Mouse (Mus musculus) neural tube, embryonic 15.5 days (tissue): ENCODE measurements around the gene Pcolce. TPM values are rescaled to one million over a fixed set of nuclear protein-coding genes. Genes with fewer than 3 reads are reported as not detected.

Experiments used
- ATAC-seq: fragments of 200-750 bp; cut with Nextera tagmentation; 2 replicates; pipeline ENCODE4 v1.8.0; 2017; ENCODE audit warnings: mild to moderate bottlenecking, moderate TSS enrichment, moderate library complexity; ENCODE audit not compliant: low FRiP score
- H3K27ac ChIP-seq: fragments of 300-500 bp; sonication (generic); replicated peaks from 2 replicates; pipeline ENCODE4 v1.5.1; 2015; ENCODE audit warnings: mild to moderate bottlenecking, inconsistent platforms
- H3K27me3 ChIP-seq: fragments of 300-500 bp; sonication (generic); replicated peaks from 2 replicates; pipeline ENCODE4 v1.6.1; 2015; ENCODE audit warnings: inconsistent platforms
- H3K36me3 ChIP-seq: fragments of 300-500 bp; sonication (generic); 2 replicates; pipeline ENCODE4 v1.6.1; 2015; ENCODE audit warnings: inconsistent platforms
- H3K4me1 ChIP-seq: fragments of 300-500 bp; sonication (generic); 2 replicates; pipeline ENCODE4 v1.6.1; 2015; ENCODE audit warnings: inconsistent platforms
- H3K4me2 ChIP-seq: fragments of 300-500 bp; sonication (generic); 2 replicates; pipeline ENCODE4 v1.6.1; 2015; ENCODE audit warnings: inconsistent platforms, mild to moderate bottlenecking, moderate library complexity
- H3K4me3 ChIP-seq: fragments of 300-500 bp; sonication (generic); replicated peaks from 2 replicates; pipeline ENCODE4 v1.5.1; 2015; ENCODE audit warnings: mild to moderate bottlenecking, inconsistent platforms
- H3K9ac ChIP-seq: fragments of 300-500 bp; sonication (generic); replicated peaks from 2 replicates; pipeline ENCODE4 v1.6.1; 2015; ENCODE audit warnings: mild to moderate bottlenecking, inconsistent platforms
- H3K9me3 ChIP-seq: fragments of 300-500 bp; sonication (generic); replicated peaks from 2 replicates; pipeline ENCODE4 v1.6.1; 2016; ENCODE audit warnings: inconsistent platforms
- WGBS: fragments of 180-500 bp; shearing (Covaris S2); methylation state at CpG from one replicate; pipeline ENCODE4 v1.1.7; 2015; ENCODE audit warnings: mixed read lengths; 5-methylcytosine and 5-hydroxymethylcytosine counted together
- polyA plus RNA-seq: library from polyadenylated mRNA; unstranded; fragments of >200 nt; fragmentation: Nextera tagmentation; extraction: Ambion mirVana; gene quantifications from 2 replicates; pipeline ENCODE4 v1.2.1, GENCODE M21; 2015

Gene Pcolce
- polyA plus RNA-seq: 48.4 and 54.1 TPM in 2 replicates

- Histone ChIP-seq H3K9me3 (no peaks in the 10 kb centered on the region), H3K27ac (no peak within 1 kb of the TSS), H3K9ac (no peak within 1 kb of the TSS), H3K4me3 (no peak within 1 kb of the TSS), H3K36me3 (no peaks in the 10 kb centered on the region), H3K27me3 (peaks cover 5% of the 10 kb centered on the region; the same call in 1 of the 2 replicates), H3K4me1 (peaks cover 12% of the 10 kb centered on the region), H3K4me2 (no peak within 1 kb of the TSS)
- ATAC-seq: no peak
- 63% methylated on average over 11 of the region's 11 CpGs for WGBS
Observed at GRCm38 (mm10) chr5:137613550-137613949, at the start of gene Pcolce. TSS of gene Pcolce (minus strand) at chr5:137613784.

DNA sequence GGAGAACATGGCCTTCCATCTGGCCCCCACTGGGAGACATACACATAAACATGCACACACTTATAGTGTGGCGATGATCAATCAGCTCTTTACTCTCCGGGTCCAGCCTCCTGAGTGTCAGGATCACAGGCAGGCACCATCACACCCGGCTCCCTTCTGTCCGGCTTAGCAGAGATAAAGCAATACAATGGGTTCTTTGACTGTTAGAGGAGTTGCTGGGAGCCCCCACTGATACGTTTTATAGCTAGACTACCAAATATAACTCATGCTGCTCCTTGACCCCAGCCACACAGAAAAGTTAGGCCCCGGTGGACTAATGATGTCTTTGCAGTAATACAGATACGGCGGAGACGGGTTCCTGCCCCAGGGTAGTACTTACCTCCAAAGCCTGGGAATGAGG is 49.5 kb upstream of the Pcolce start:
- peaks cover 72% of the 10 kb centered on the region for H3K36me3 ChIP-seq

GRCm38 (mm10) chr5:137660064-137660688 is 46.6 kb upstream of the Pcolce start:
- no peak for ATAC-seq
- no peaks in the 10 kb centered on the region for H3K9me3 ChIP-seq
- WGBS: 91% methylated on average over 6 of the region's 6 CpGs
- peaks cover 60% of the 10 kb centered on the region for H3K36me3 ChIP-seq
- H3K4me3 ChIP-seq: no peak overlapping the region
- no peak overlapping the region for H3K27ac ChIP-seq
- H3K4me2 ChIP-seq: no peak overlapping the region
- no peaks in the 10 kb centered on the region for H3K27me3 ChIP-seq
- H3K4me1 ChIP-seq: 0 out of 2 replicates have a peak, but pooled peaks cover 4% of the 10 kb centered on the region
- H3K9ac ChIP-seq: no peak overlapping the region

More for the DNA sequence above, 49.5 kb upstream of the Pcolce start:
- H3K4me1 ChIP-seq: no peaks in the 10 kb centered on the region
- H3K27me3 ChIP-seq: no peaks in the 10 kb centered on the region
- ATAC-seq: no peak
- H3K27ac ChIP-seq: no peak overlapping the region
- H3K9me3 ChIP-seq: no peaks in the 10 kb centered on the region
- no peak overlapping the region for H3K4me2 ChIP-seq
- no peak overlapping the region for H3K4me3 ChIP-seq
- no peak overlapping the region for H3K9ac ChIP-seq
- 62% methylated on average over 9 of the region's 9 CpGs for WGBS

GRCm38 (mm10) chr5:137656977-137657376 is 43.4 kb upstream of the Pcolce start:
- ATAC-seq: peak; percentile 68
- H3K4me2 ChIP-seq: no peak overlapping the region

GRCm38 (mm10) chr5:137654746-137655145 is 41.2 kb upstream of the Pcolce start:
- Histone ChIP-seq H3K4me1 (peaks cover 17% of the 10 kb centered on the region), H3K9ac (no peak overlapping the region), H3K27me3 (no peaks in the 10 kb centered on the region), H3K36me3 (peaks cover 41% of the 10 kb centered on the region), H3K9me3 (no peaks in the 10 kb centered on the region), H3K4me3 (no peak overlapping the region), H3K4me2 (no peak overlapping the region), H3K27ac (no peak overlapping the region)
- ATAC-seq: no peak
- 84% methylated on average over 7 of the region's 7 CpGs for WGBS

More at GRCm38 (mm10) chr5:137656977-137657376, 43.4 kb upstream of the Pcolce start:
- Histone ChIP-seq H3K4me3 (no peak overlapping the region), H3K4me1 (peaks cover 10% of the 10 kb centered on the region; the same call in 1 of the 2 replicates), H3K9me3 (no peaks in the 10 kb centered on the region), H3K27ac (peak overlapping the region; percentile 61), H3K9ac (no peak overlapping the region), H3K27me3 (no peaks in the 10 kb centered on the region), H3K36me3 (peaks cover 49% of the 10 kb centered on the region)
- 28% methylated on average over 6 of the region's 6 CpGs for WGBS

GRCm38 (mm10) chr5:137653366-137653765 is 39.8 kb upstream of the Pcolce start:
- Histone ChIP-seq H3K4me2 (no peak overlapping the region), H3K4me3 (no peak overlapping the region), H3K27ac (no peak overlapping the region), H3K27me3 (no peaks in the 10 kb centered on the region), H3K9ac (no peak overlapping the region), H3K9me3 (no peaks in the 10 kb centered on the region), H3K4me1 (peaks cover 29% of the 10 kb centered on the region), H3K36me3 (peaks cover 33% of the 10 kb centered on the region)
- no peak for ATAC-seq
- WGBS: 91% methylated on average over 10 of the region's 10 CpGs

- Histone ChIP-seq H3K4me1 (peaks cover 37% of the 10 kb centered on the region), H3K9ac (no peak overlapping the region), H3K27ac (no peak overlapping the region), H3K36me3 (peaks cover 29% of the 10 kb centered on the region), H3K27me3 (no peaks in the 10 kb centered on the region), H3K9me3 (no peaks in the 10 kb centered on the region), H3K4me2 (no peak overlapping the region), H3K4me3 (no peak overlapping the region)
- ATAC-seq: peak; percentile 23; the same call in 1 of the 2 replicates
- WGBS: 27% methylated on average over 3 of the region's 3 CpGs
Observed at GRCm38 (mm10) chr5:137652474-137652873, 38.9 kb upstream of the Pcolce start.

GRCm38 (mm10) chr5:137649669-137650571 is 36.3 kb upstream of the Pcolce start:
- peak overlapping the region; percentile 21 for H3K4me2 ChIP-seq
- ATAC-seq: no peak
- H3K4me3 ChIP-seq: no peak overlapping the region
- WGBS: 23% methylated on average over 18 of the region's 18 CpGs
- H3K4me1 ChIP-seq: peaks cover 39% of the 10 kb centered on the region
- H3K27me3 ChIP-seq: peaks cover 21% of the 10 kb centered on the region
- no peak overlapping the region for H3K9ac ChIP-seq
- H3K27ac ChIP-seq: no peak overlapping the region
- peaks cover 22% of the 10 kb centered on the region for H3K36me3 ChIP-seq
- H3K9me3 ChIP-seq: no peaks in the 10 kb centered on the region

- Histone ChIP-seq H3K4me1 (peaks cover 41% of the 10 kb centered on the region), H3K36me3 (peaks cover 19% of the 10 kb centered on the region), H3K27ac (no peak overlapping the region), H3K4me2 (no peak overlapping the region), H3K9me3 (no peaks in the 10 kb centered on the region), H3K27me3 (peaks cover 26% of the 10 kb centered on the region), H3K4me3 (no peak overlapping the region), H3K9ac (no peak overlapping the region)
- 50% methylated on average over 4 of the region's 4 CpGs for WGBS
- no peak for ATAC-seq
Observed at GRCm38 (mm10) chr5:137649251-137649650, 35.7 kb upstream of the Pcolce start.

GRCm38 (mm10) chr5:137647827-137648601 is 34.4 kb upstream of the Pcolce start:
- ATAC-seq: peak; percentile 78
- H3K4me2 ChIP-seq: no peak overlapping the region
- H3K36me3 ChIP-seq: peaks cover 12% of the 10 kb centered on the region
- WGBS: 60% methylated on average over 9 of the region's 9 CpGs
- no peaks in the 10 kb centered on the region for H3K9me3 ChIP-seq
- H3K27me3 ChIP-seq: peaks cover 35% of the 10 kb centered on the region
- peak overlapping the region; percentile 38; the same call in 1 of the 2 replicates for H3K27ac ChIP-seq
- peaks cover 41% of the 10 kb centered on the region for H3K4me1 ChIP-seq
- no peak overlapping the region for H3K4me3 ChIP-seq
- H3K9ac ChIP-seq: no peak overlapping the region

- peak within 1 kb of the TSS; percentile 54 for H3K4me2 ChIP-seq
- H3K27ac ChIP-seq: no peak within 1 kb of the TSS
- H3K27me3 ChIP-seq: peaks cover 37% of the 10 kb centered on the region
- peaks cover 35% of the 10 kb centered on the region for H3K4me1 ChIP-seq
- H3K9me3 ChIP-seq: no peaks in the 10 kb centered on the region
- H3K4me3 ChIP-seq: peak within 1 kb of the TSS; percentile 27
- H3K9ac ChIP-seq: no peak within 1 kb of the TSS
- WGBS: 13% methylated on average over 11 of the region's 11 CpGs
- no peak for ATAC-seq
- H3K36me3 ChIP-seq: peaks cover 17% of the 10 kb centered on the region
Observed at GRCm38 (mm10) chr5:137645652-137646091, 32.1 kb upstream of the Pcolce start, which contains the start of gene Irs3. TSS of gene Irs3 (minus strand) at chr5:137645714.
